Mouse (Mus musculus) midbrain, embryonic 10.5 days (tissue): Measurements from ENCODE around the gene Ly6g6d. TPM values are rescaled to one million over a fixed set of nuclear protein-coding genes. Genes with fewer than 3 reads are reported as not detected.
A peak's percentile ranks its signal among the peaks of the same experiment; 100 is the strongest.

Experiments
- DNase-seq: peaks from one replicate; pipeline ENCODE4 v3.0.0-alpha.2; 2017; ENCODE audit warnings: low spot score
- H3K27ac ChIP-seq: fragments of 300-500 bp; sonication (generic); replicated peaks from 2 replicates; pipeline ENCODE4 v1.5.1; 2016; ENCODE audit warnings: mild to moderate bottlenecking
- H3K27me3 ChIP-seq: fragments of 300-500 bp; sonication (generic); 2 replicates; pipeline ENCODE4 v1.6.1; 2016; ENCODE audit warnings: low read depth, mild to moderate bottlenecking; ENCODE audit not compliant: poor library complexity, severe bottlenecking
- H3K36me3 ChIP-seq: fragments of 300-500 bp; sonication (generic); 2 replicates; pipeline ENCODE4 v1.6.1; 2016; ENCODE audit warnings: mild to moderate bottlenecking, moderate library complexity
- H3K4me1 ChIP-seq: fragments of 300-500 bp; sonication (generic); 2 replicates; pipeline ENCODE4 v1.6.1; 2016
- H3K4me3 ChIP-seq: fragments of 300-500 bp; sonication (generic); 2 replicates; pipeline ENCODE4 v1.5.1; 2016; ENCODE audit warnings: mild to moderate bottlenecking, moderate library complexity
- H3K9me3 ChIP-seq: fragments of 300-500 bp; sonication (generic); replicated peaks from 2 replicates; pipeline ENCODE4 v1.6.1; 2016; ENCODE audit warnings: mild to moderate bottlenecking
- WGBS: fragments of 180-500 bp; shearing (Covaris S2); methylation state at CpG from one replicate; pipeline ENCODE4 v1.1.7; 2016; 5-methylcytosine and 5-hydroxymethylcytosine counted together
- polyA plus RNA-seq: library from polyadenylated mRNA; unstranded; fragments of >200 nt; fragmentation: Nextera tagmentation; extraction: Ambion mirVana; gene quantifications from 2 replicates; pipeline ENCODE4 v1.2.1, GENCODE M21; 2016

The Ly6g6d gene
- polyA plus RNA-seq, 1 experiment from 2014 or later: 3.5 TPM

GRCm38 (mm10) chr17:35021842-35022477 lies 55.9 kb downstream of the Ly6g6d start:
- Histone ChIP-seq H3K27ac (peak overlapping the region; percentile 86), H3K4me3 (peak overlapping the region; percentile 37; the same call in 1 of the 2 replicates), H3K36me3 (peaks cover 28% of the 10 kb centered on the region), H3K9me3 (no peaks in the 10 kb centered on the region), H3K4me1 (peaks cover 45% of the 10 kb centered on the region), H3K27me3 (no peaks in the 10 kb centered on the region)
- 57% methylated on average over 6 of the region's 6 CpGs for WGBS
- no peak for DNase-seq

Other genes starting within 250 kb of the Ly6g6d start
- 30.2 and 30.6 TPM in 2 replicates for gene Stk19, start 241.1 kb downstream of the Ly6g6d start, polyA plus RNA-seq
- 81.2 and 88.1 TPM in 2 replicates for gene Dxo, start 241.0 kb downstream of the Ly6g6d start, polyA plus RNA-seq
- gene Skiv2l, start 227.9 kb downstream of the Ly6g6d start, polyA plus RNA-seq: 57.8 and 62.4 TPM in 2 replicates
- gene Nelfe, start 227.7 kb downstream of the Ly6g6d start, polyA plus RNA-seq: 137 and 139 TPM in 2 replicates
- gene Cfb, start 215.5 kb downstream of the Ly6g6d start, polyA plus RNA-seq: 1.8 and 2.8 TPM in 2 replicates
- 5.8 and 6.1 TPM in 2 replicates for gene Zbtb12, start 198.6 kb downstream of the Ly6g6d start, polyA plus RNA-seq
- gene Gm20547, start 196.0 kb downstream of the Ly6g6d start, polyA plus RNA-seq: 0.07 TPM in 1 of 2 replicates, not detected in the other
- gene C2, start 179.8 kb downstream of the Ly6g6d start, polyA plus RNA-seq: 1.3 TPM in 2 replicates
- 88.0 and 91.9 TPM in 2 replicates for gene Ehmt2, start 179.6 kb downstream of the Ly6g6d start, polyA plus RNA-seq
- not detected in 2 replicates for gene Slc44a4, start 163.6 kb downstream of the Ly6g6d start, polyA plus RNA-seq
- 16.1 and 19.2 TPM in 2 replicates for gene Neu1, start 146.8 kb downstream of the Ly6g6d start, polyA plus RNA-seq
- 0.19 TPM in 1 of 2 replicates, not detected in the other for gene Hspa1b, start 118.8 kb downstream of the Ly6g6d start, polyA plus RNA-seq
- 0.27 TPM in 1 of 2 replicates, not detected in the other for gene Gm20481, start 108.2 kb downstream of the Ly6g6d start, polyA plus RNA-seq
- 1.3 and 1.6 TPM in 2 replicates for gene Hspa1a, start 105.9 kb downstream of the Ly6g6d start, polyA plus RNA-seq
- 0.71 and 0.81 TPM in 2 replicates for gene Hspa1l, start 105.4 kb downstream of the Ly6g6d start, polyA plus RNA-seq
- gene Lsm2, start 96.2 kb downstream of the Ly6g6d start, polyA plus RNA-seq: 307 and 337 TPM in 2 replicates
- gene Vars, start 77.1 kb downstream of the Ly6g6d start, polyA plus RNA-seq: 177 and 210 TPM in 2 replicates
- 0.19 and 0.28 TPM in 2 replicates for gene Vwa7, start 61.5 kb downstream of the Ly6g6d start, polyA plus RNA-seq
- 7.1 and 7.7 TPM in 2 replicates for gene Sapcd1, start 50.0 kb downstream of the Ly6g6d start, polyA plus RNA-seq
- 5.4 and 6.3 TPM in 2 replicates for gene Msh5, start 31.3 kb downstream of the Ly6g6d start, polyA plus RNA-seq
- gene Clic1, start 28.1 kb downstream of the Ly6g6d start, polyA plus RNA-seq: 216 and 217 TPM in 2 replicates
- gene Ddah2, start 19.0 kb downstream of the Ly6g6d start, polyA plus RNA-seq: 527 and 597 TPM in 2 replicates
- 0.17 TPM in 2 replicates for gene Ly6g6c, start 12.7 kb downstream of the Ly6g6d start, polyA plus RNA-seq
- 1.3 TPM in 2 replicates for gene Mpig6b, start 11.9 kb downstream of the Ly6g6d start, polyA plus RNA-seq
- gene Ly6g6e, start 1.2 kb downstream of the Ly6g6d start, polyA plus RNA-seq: 0.32 and 0.59 TPM in 2 replicates
- gene Ly6g6f, start 7.5 kb upstream of the Ly6g6d start, polyA plus RNA-seq: 0.70 and 0.86 TPM in 2 replicates
- 56.7 and 68.5 TPM in 2 replicates for gene Abhd16a, start 11.2 kb upstream of the Ly6g6d start, polyA plus RNA-seq
- not detected in 2 replicates for gene Ly6g5c, start 30.2 kb upstream of the Ly6g6d start, polyA plus RNA-seq
- 0.99 and 1.1 TPM in 2 replicates for gene Ly6g5b, start 37.4 kb upstream of the Ly6g6d start, polyA plus RNA-seq
- 33.4 and 34.5 TPM in 2 replicates for gene Gpank1, start 43.4 kb upstream of the Ly6g6d start, polyA plus RNA-seq
- 299 and 306 TPM in 2 replicates for gene Csnk2b, start 44.0 kb upstream of the Ly6g6d start, polyA plus RNA-seq
- gene D17H6S53E, start 48.3 kb upstream of the Ly6g6d start, polyA plus RNA-seq: 9.5 and 9.6 TPM in 2 replicates
- 0.53 and 0.66 TPM in 2 replicates for gene Apom, start 54.0 kb upstream of the Ly6g6d start, polyA plus RNA-seq
- gene Bag6, start 57.1 kb upstream of the Ly6g6d start, polyA plus RNA-seq: 56.6 and 67.4 TPM in 2 replicates
- gene Prrc2a, start 86.8 kb upstream of the Ly6g6d start, polyA plus RNA-seq: 173 and 198 TPM in 2 replicates
- 4.0 and 5.8 TPM in 2 replicates for gene Aif1, start 98.0 kb upstream of the Ly6g6d start, polyA plus RNA-seq
- 5.0 and 8.3 TPM in 2 replicates for gene Lst1, start 110.4 kb upstream of the Ly6g6d start, polyA plus RNA-seq
- 0.10 TPM in 1 of 2 replicates, not detected in the other for gene Ltb, start 116.4 kb upstream of the Ly6g6d start, polyA plus RNA-seq
- gene Tnf, start 123.9 kb upstream of the Ly6g6d start, polyA plus RNA-seq: 0.07 TPM in 1 of 2 replicates, not detected in the other
- gene Lta, start 127.3 kb upstream of the Ly6g6d start, polyA plus RNA-seq: not detected in 2 replicates
- 0.25 and 0.37 TPM in 2 replicates for gene Gm16181, start 142.8 kb upstream of the Ly6g6d start, polyA plus RNA-seq
- 9.7 and 11.8 TPM in 2 replicates for gene Atp6v1g2, start 155.6 kb upstream of the Ly6g6d start, polyA plus RNA-seq
- gene Nfkbil1, start 157.7 kb upstream of the Ly6g6d start, polyA plus RNA-seq: 9.9 and 11.7 TPM in 2 replicates
- 682 and 724 TPM in 2 replicates for gene Ddx39b, start 163.7 kb upstream of the Ly6g6d start, polyA plus RNA-seq
- gene H2-D1, start 184.7 kb upstream of the Ly6g6d start, polyA plus RNA-seq: 55.3 and 61.1 TPM in 2 replicates
- gene H2-Q1, start 242.3 kb upstream of the Ly6g6d start, polyA plus RNA-seq: not detected in 2 replicates